Mouse (Mus musculus) heart, embryonic 15.5 days (tissue): ENCODE data around the gene Pth2. TPM values are rescaled to one million over a fixed set of nuclear protein-coding genes. Genes with fewer than 3 reads are reported as not detected.
"Not testable (repeated sequence)": the region's sequence is repeated elsewhere in the genome, so short reads cannot be mapped to it uniquely, and the experiment has no call there.

Experiments used
- ATAC-seq: fragments of 200-750 bp; cut with Nextera tagmentation; replicated peaks from 2 replicates; pipeline ENCODE4 v1.8.0; 2017; ENCODE audit warnings: low read depth, moderate TSS enrichment; ENCODE audit not compliant: insufficient number of reproducible peaks, insufficient read depth, low FRiP score
- H3K27ac ChIP-seq: fragments of 300-500 bp; sonication (generic); 2 replicates; pipeline ENCODE4 v1.5.1; 2015; ENCODE audit warnings: mild to moderate bottlenecking, inconsistent platforms
- H3K27me3 ChIP-seq: fragments of 300-500 bp; sonication (generic); 2 replicates; pipeline ENCODE4 v1.6.1; 2015; ENCODE audit warnings: inconsistent platforms
- H3K36me3 ChIP-seq: fragments of 300-500 bp; sonication (generic); 2 replicates; pipeline ENCODE4 v1.6.1; 2015; ENCODE audit warnings: mild to moderate bottlenecking, inconsistent platforms
- H3K4me1 ChIP-seq: fragments of 300-500 bp; sonication (generic); replicated peaks from 2 replicates; pipeline ENCODE4 v1.6.1; 2015; ENCODE audit warnings: inconsistent platforms
- H3K4me2 ChIP-seq: fragments of 300-500 bp; sonication (generic); 2 replicates; pipeline ENCODE4 v1.6.1; 2015; ENCODE audit warnings: inconsistent platforms, mild to moderate bottlenecking, moderate library complexity
- H3K4me3 ChIP-seq: fragments of 300-500 bp; sonication (generic); 2 replicates; pipeline ENCODE4 v1.5.1; 2015; ENCODE audit warnings: mild to moderate bottlenecking, inconsistent platforms
- H3K9ac ChIP-seq: fragments of 300-500 bp; sonication (generic); 2 replicates; pipeline ENCODE4 v1.6.1; 2015; ENCODE audit warnings: mild to moderate bottlenecking, inconsistent platforms
- H3K9me3 ChIP-seq: fragments of 300-500 bp; sonication (generic); replicated peaks from 2 replicates; pipeline ENCODE4 v1.6.1; 2016; ENCODE audit warnings: inconsistent platforms
- WGBS: fragments of 180-500 bp; shearing (Covaris S2); methylation state at CpG from one replicate; pipeline ENCODE4 v1.1.7; 2015; ENCODE audit warnings: mixed read lengths; 5-methylcytosine and 5-hydroxymethylcytosine counted together
- polyA plus RNA-seq: library from polyadenylated mRNA; unstranded; fragments of >200 nt; fragmentation: Nextera tagmentation; extraction: Ambion mirVana; gene quantifications from 2 replicates; pipeline ENCODE4 v1.2.1, GENCODE M21; 2015

Gene Pth2
- polyA plus RNA-seq, 1 experiment from 2014 or later = not detected

GRCm38 (mm10) chr7:45141914-45142313 lies 38.9 kb upstream of the Pth2 start:
- WGBS = 81% methylated on average over 5 of the region's 5 CpGs
- peaks cover 4% of the 10 kb centered on the region; the same call in 1 of the 2 replicates for H3K4me1 ChIP-seq
- no peak overlapping the region for H3K4me3 ChIP-seq
- ATAC-seq = no peak
- H3K9me3 ChIP-seq = no peaks in the 10 kb centered on the region
- H3K36me3 ChIP-seq = 0 out of 2 replicates have a peak, but pooled peaks cover 11% of the 10 kb centered on the region
- no peak overlapping the region for H3K4me2 ChIP-seq
- no peak overlapping the region for H3K27ac ChIP-seq
- H3K27me3 ChIP-seq = no peaks in the 10 kb centered on the region
- no peak overlapping the region for H3K9ac ChIP-seq

GRCm38 (mm10) chr7:45144368-45145174 lies 36.2 kb upstream of the Pth2 start:
- no peak for ATAC-seq
- peaks cover 9% of the 10 kb centered on the region for H3K4me1 ChIP-seq
- H3K9ac ChIP-seq = no peak overlapping the region
- 84% methylated on average over 13 of the region's 13 CpGs for WGBS
- no peaks in the 10 kb centered on the region for H3K9me3 ChIP-seq
- no peak overlapping the region for H3K27ac ChIP-seq
- H3K4me2 ChIP-seq = no peak overlapping the region
- H3K27me3 ChIP-seq = no peaks in the 10 kb centered on the region
- 0 out of 2 replicates have a peak, but pooled peaks cover 11% of the 10 kb centered on the region for H3K36me3 ChIP-seq
- no peak overlapping the region for H3K4me3 ChIP-seq

GRCm38 (mm10) chr7:45145460-45145859 lies 35.3 kb upstream of the Pth2 start:
- Histone ChIP-seq H3K9me3 (no peaks in the 10 kb centered on the region), H3K4me3 (no peak overlapping the region), H3K4me2 (no peak overlapping the region), H3K4me1 (peaks cover 10% of the 10 kb centered on the region), H3K27ac (no peak overlapping the region), H3K27me3 (no peaks in the 10 kb centered on the region), H3K36me3 (0 out of 2 replicates have a peak, but pooled peaks cover 11% of the 10 kb centered on the region), H3K9ac (no peak overlapping the region)
- ATAC-seq = no peak
- WGBS = 96% methylated on average over 8 of the region's 8 CpGs

- Histone ChIP-seq H3K36me3 (peaks cover 11% of the 10 kb centered on the region; the same call in 1 of the 2 replicates), H3K4me1 (peaks cover 13% of the 10 kb centered on the region), H3K9me3 (no peaks in the 10 kb centered on the region), H3K4me2 (no peak overlapping the region), H3K27ac (no peak overlapping the region), H3K27me3 (no peaks in the 10 kb centered on the region), H3K4me3 (no peak overlapping the region), H3K9ac (no peak overlapping the region)
- ATAC-seq = no peak
- 89% methylated on average over 11 of the region's 11 CpGs for WGBS
These were observed 33.5 kb upstream of the Pth2 start for GRCm38 (mm10) chr7:45147267-45147666.

GRCm38 (mm10) chr7:45147899-45148298 lies 32.9 kb upstream of the Pth2 start:
- peaks cover 11% of the 10 kb centered on the region; the same call in 1 of the 2 replicates for H3K36me3 ChIP-seq
- H3K4me2 ChIP-seq = no peak overlapping the region
- 78% methylated on average over 11 of the region's 11 CpGs for whole genome bisulfite sequencing
- ATAC-seq = no peak
- no peaks in the 10 kb centered on the region for H3K9me3 ChIP-seq
- no peaks in the 10 kb centered on the region for H3K27me3 ChIP-seq
- no peak overlapping the region for H3K27ac ChIP-seq
- H3K9ac ChIP-seq = no peak overlapping the region
- H3K4me1 ChIP-seq = peaks cover 13% of the 10 kb centered on the region
- H3K4me3 ChIP-seq = no peak overlapping the region

GRCm38 (mm10) chr7:45148534-45149098 lies 32.2 kb upstream of the Pth2 start:
- Histone ChIP-seq H3K9me3 (no peaks in the 10 kb centered on the region), H3K9ac (no peak overlapping the region), H3K27me3 (no peaks in the 10 kb centered on the region), H3K4me3 (no peak overlapping the region), H3K27ac (peak overlapping the region; percentile 39), H3K36me3 (peaks cover 11% of the 10 kb centered on the region; the same call in 1 of the 2 replicates), H3K4me2 (no peak overlapping the region), H3K4me1 (peaks cover 17% of the 10 kb centered on the region)
- WGBS = 29% methylated on average over 4 of the region's 4 CpGs
- 0 out of 2 replicates have a peak, but pooled peaks have one; percentile 7 for ATAC-seq

- 72% methylated on average over 6 of the region's 6 CpGs for WGBS
- no peak overlapping the region for H3K4me2 ChIP-seq
- H3K4me3 ChIP-seq = no peak overlapping the region
- no peak for ATAC-seq
- no peak overlapping the region; the same call in 1 of the 2 replicates for H3K27ac ChIP-seq
- H3K9ac ChIP-seq = no peak overlapping the region
- H3K27me3 ChIP-seq = no peaks in the 10 kb centered on the region
- peaks cover 17% of the 10 kb centered on the region for H3K4me1 ChIP-seq
- H3K9me3 ChIP-seq = no peaks in the 10 kb centered on the region
- peaks cover 10% of the 10 kb centered on the region; the same call in 1 of the 2 replicates for H3K36me3 ChIP-seq
These were observed 31.2 kb upstream of the Pth2 start for GRCm38 (mm10) chr7:45149545-45149944.

- WGBS = 65% methylated on average over 4 of the region's 4 CpGs
- peaks cover 24% of the 10 kb centered on the region for H3K4me1 ChIP-seq
- no peak overlapping the region for H3K27ac ChIP-seq
- H3K27me3 ChIP-seq = no peaks in the 10 kb centered on the region
- H3K9ac ChIP-seq = no peak overlapping the region
- no peak for ATAC-seq
- no peak overlapping the region for H3K4me2 ChIP-seq
- H3K36me3 ChIP-seq = peaks cover 4% of the 10 kb centered on the region; the same call in 1 of the 2 replicates
- H3K9me3 ChIP-seq = no peaks in the 10 kb centered on the region
- H3K4me3 ChIP-seq = no peak overlapping the region
These were observed 30.5 kb upstream of the Pth2 start for GRCm38 (mm10) chr7:45150321-45150720.

GRCm38 (mm10) chr7:45151303-45151702 lies 29.5 kb upstream of the Pth2 start:
- Histone ChIP-seq H3K36me3 (no peaks in the 10 kb centered on the region; the same call in 1 of the 2 replicates), H3K9me3 (no peaks in the 10 kb centered on the region), H3K4me1 (peaks cover 24% of the 10 kb centered on the region), H3K4me2 (no peak overlapping the region), H3K9ac (no peak overlapping the region), H3K27me3 (no peaks in the 10 kb centered on the region), H3K27ac (peak overlapping the region; percentile 11; the same call in 1 of the 2 replicates), H3K4me3 (no peak overlapping the region)
- 48% methylated on average over 11 of the region's 11 CpGs for WGBS
- ATAC-seq = no peak

GRCm38 (mm10) chr7:45153052-45153451 lies 27.7 kb upstream of the Pth2 start:
- Histone ChIP-seq H3K4me2 (peak overlapping the region; percentile 69; the same call in 1 of the 2 replicates), H3K4me3 (peak overlapping the region; percentile 91), H3K4me1 (peaks cover 21% of the 10 kb centered on the region)
- H3K9ac ChIP-seq, H3K9me3 ChIP-seq, H3K27me3 ChIP-seq, H3K27ac ChIP-seq, H3K36me3 ChIP-seq, ATAC-seq: not testable (repeated sequence)
- 92% methylated on average over 2 of the region's 2 CpGs for WGBS

- Histone ChIP-seq H3K9me3 (no peaks in the 10 kb centered on the region), H3K27ac (peak overlapping the region; percentile 99), H3K27me3 (no peaks in the 10 kb centered on the region), H3K36me3 (peaks cover 5% of the 10 kb centered on the region; the same call in 1 of the 2 replicates), H3K4me1 (peaks cover 15% of the 10 kb centered on the region), H3K4me3 (peak overlapping the region; percentile 91), H3K9ac (peak overlapping the region; percentile 87), H3K4me2 (peak overlapping the region; percentile 69)
- WGBS = 3% methylated on average over 5 of the region's 5 CpGs
- no peak for ATAC-seq
These were observed 27.2 kb upstream of the Pth2 start for GRCm38 (mm10) chr7:45153586-45153985.
